Mouse (Mus musculus) cerebellum, adult 8-10 months (tissue): ENCODE measurements around the gene Col26a1.
A peak's percentile ranks its signal among the peaks of the same experiment; 100 is the strongest.
"Not testable (repeated sequence)": the region's sequence is repeated elsewhere in the genome, so short reads cannot be mapped to it uniquely, and the experiment has no call there.

ENCODE experiments used
- DNase-seq: peaks from one replicate; pipeline ENCODE4 v3.0.0; 2022

Gene Col26a1

GRCm38 (mm10) chr5:136726271-136726670, 156.7 kb downstream of the Col26a1 start:
- DNase-seq = not testable (repeated sequence)

GRCm38 (mm10) chr5:136721596-136721995, 161.4 kb downstream of the Col26a1 start:
- no peak for DNase-seq

- no peak for DNase-seq
Measured at GRCm38 (mm10) chr5:136718656-136719055, 164.4 kb downstream of the Col26a1 start.

GRCm38 (mm10) chr5:136717573-136717854, 165.5 kb downstream of the Col26a1 start:
- DNase-seq = no peak

- DNase-seq = no peak
Measured at GRCm38 (mm10) chr5:136716696-136717572, 166.1 kb downstream of the Col26a1 start.

- peak; percentile 32 for DNase-seq
Measured at GRCm38 (mm10) chr5:136714879-136715278, 168.1 kb downstream of the Col26a1 start.

- peak; percentile 43 for DNase-seq
Measured at GRCm38 (mm10) chr5:136714232-136714875, 168.7 kb downstream of the Col26a1 start.

GRCm38 (mm10) chr5:136710742-136711141, 172.3 kb downstream of the Col26a1 start:
- no peak for DNase-seq

GRCm38 (mm10) chr5:136708116-136708515, 174.9 kb downstream of the Col26a1 start:
- no peak for DNase-seq

GRCm38 (mm10) chr5:136706803-136707202, 176.2 kb downstream of the Col26a1 start:
- peak; percentile 48 for DNase-seq

GRCm38 (mm10) chr5:136705532-136705931, 177.5 kb downstream of the Col26a1 start:
- DNase-seq = no peak

- peak; percentile 2 for DNase-seq
Measured at GRCm38 (mm10) chr5:136704151-136704550, 178.9 kb downstream of the Col26a1 start.

GRCm38 (mm10) chr5:136703751-136704150, 179.3 kb downstream of the Col26a1 start:
- peak; percentile 70 for DNase-seq

GRCm38 (mm10) chr5:136702159-136702725, 180.8 kb downstream of the Col26a1 start:
- no peak for DNase-seq

GRCm38 (mm10) chr5:136697618-136698017, 185.4 kb downstream of the Col26a1 start:
- no peak for DNase-seq

- no peak for DNase-seq
Measured at GRCm38 (mm10) chr5:136696516-136696915, 186.5 kb downstream of the Col26a1 start.

GRCm38 (mm10) chr5:136694976-136695375, 188.0 kb downstream of the Col26a1 start:
- DNase-seq = no peak

- DNase-seq = no peak
Measured at GRCm38 (mm10) chr5:136693418-136693817, 189.6 kb downstream of the Col26a1 start.

- no peak for DNase-seq
Measured at GRCm38 (mm10) chr5:136692784-136693183, 190.2 kb downstream of the Col26a1 start, which contains the start of gene Myl10. Myl10 (plus strand) TSS chr5:136693146.
